Mouse (Mus musculus) liver, adult 2 months (tissue): Measurements from ENCODE around the gene Olfr1329.

Experiments used
- CTCF ChIP-seq: fragments of 200-500 bp; IDR thresholded peaks from 2 replicates; pipeline ENCODE4 v1.5.1; 2011; ENCODE audit warnings: low read depth, low read length, control low read depth
- POLR2A ChIP-seq: fragments of 200-500 bp; IDR thresholded peaks from 2 replicates; pipeline ENCODE4 v1.6.1; 2011; ENCODE audit warnings: low read length, control low read depth; ENCODE audit not compliant: insufficient read depth; ENCODE audit errors: extremely low read depth

DNA sequence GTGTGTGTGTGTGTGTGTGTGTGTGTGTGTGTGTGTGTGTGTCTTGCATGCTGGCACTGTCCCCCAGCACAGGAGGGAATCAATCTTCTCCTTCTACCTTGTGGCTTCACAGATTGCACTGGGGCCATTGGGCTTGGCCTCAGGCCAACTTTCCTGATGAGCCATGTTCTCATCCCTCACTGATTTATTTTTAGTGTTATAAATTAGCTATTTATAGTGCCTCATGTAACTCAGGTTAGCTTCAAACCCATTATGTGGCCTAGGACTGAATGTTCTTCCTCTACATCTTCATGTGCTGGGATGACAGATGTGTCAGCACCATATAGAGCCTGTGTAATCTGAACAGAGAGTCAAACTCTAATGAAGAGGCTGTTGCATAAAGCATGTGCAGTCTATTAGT, 49.7 kb downstream of the Olfr1329 start:
- TF ChIP-seq CTCF = no peak
- no peak for TF ChIP-seq POLR2A
